Mouse (Mus musculus) myocyte (in vitro differentiated cells): Measurements from ENCODE around the gene Pak3.

ENCODE experiments used
- MAX ChIP-seq: IDR thresholded peaks from one replicate; pipeline ENCODE4 v1.6.1; 2011; ENCODE audit warnings: low read depth, mild to moderate bottlenecking, control low read depth
- POLR2A ChIP-seq: IDR thresholded peaks from one replicate; pipeline ENCODE4 v1.6.1; 2011; ENCODE audit warnings: low read depth, mild to moderate bottlenecking, control low read depth, moderate library complexity; ENCODE audit not compliant: insufficient read length
- POLR2AphosphoS2 ChIP-seq: IDR thresholded peaks from one replicate; pipeline ENCODE4 v1.6.1; 2011; ENCODE audit warnings: low read depth, control low read depth; ENCODE audit not compliant: insufficient read length
- REST ChIP-seq: IDR thresholded peaks from one replicate; pipeline ENCODE4 v1.6.1; 2011; ENCODE audit warnings: mild to moderate bottlenecking, control low read depth, moderate library complexity; ENCODE audit not compliant: insufficient read depth, insufficient read length
- SRF ChIP-seq: IDR thresholded peaks from one replicate; pipeline ENCODE4 v1.6.1; 2011; ENCODE audit warnings: low read depth; ENCODE audit not compliant: control insufficient read depth, insufficient read length
- TCF12 ChIP-seq: IDR thresholded peaks from one replicate; pipeline ENCODE4 v1.6.1; 2011; ENCODE audit warnings: mild to moderate bottlenecking, control low read depth; ENCODE audit not compliant: poor library complexity, insufficient read depth, severe bottlenecking
- TCF3 ChIP-seq: IDR thresholded peaks from one replicate; pipeline ENCODE4 v1.6.1; 2011; ENCODE audit warnings: low read depth, control low read depth; ENCODE audit not compliant: insufficient read length
- USF1 ChIP-seq: IDR thresholded peaks from one replicate; pipeline ENCODE4 v1.6.1; 2011; ENCODE audit warnings: low read depth, mild to moderate bottlenecking, control low read depth, moderate library complexity

GRCm38 (mm10) chrX:143739171-143739570 is 220.8 kb downstream of the Pak3 start:
- no peak for TF ChIP-seq POLR2A
- no peak for TF ChIP-seq TCF12
- TF ChIP-seq SRF = no peak
- TF ChIP-seq POLR2AphosphoS2 = no peak
- TF ChIP-seq USF1 = no peak
- no peak for TF ChIP-seq TCF3
- TF ChIP-seq REST = no peak
- TF ChIP-seq MAX = no peak
